Mouse (Mus musculus) A20 (cell line): ENCODE results near the gene 1700019D03Rik.

Experiments
- DNase-seq: peaks from one replicate; pipeline ENCODE4 v3.0.0-alpha.2; 2011; ENCODE audit warnings: low read depth, low spot score

Gene 1700019D03Rik

GRCm38 (mm10) chr1:53020079-53020478, at the start of gene 1700019D03Rik:
TSS of gene 1700019D03Rik (minus strand) at chr1:53020179.
- no peak for DNase-seq

DNA sequence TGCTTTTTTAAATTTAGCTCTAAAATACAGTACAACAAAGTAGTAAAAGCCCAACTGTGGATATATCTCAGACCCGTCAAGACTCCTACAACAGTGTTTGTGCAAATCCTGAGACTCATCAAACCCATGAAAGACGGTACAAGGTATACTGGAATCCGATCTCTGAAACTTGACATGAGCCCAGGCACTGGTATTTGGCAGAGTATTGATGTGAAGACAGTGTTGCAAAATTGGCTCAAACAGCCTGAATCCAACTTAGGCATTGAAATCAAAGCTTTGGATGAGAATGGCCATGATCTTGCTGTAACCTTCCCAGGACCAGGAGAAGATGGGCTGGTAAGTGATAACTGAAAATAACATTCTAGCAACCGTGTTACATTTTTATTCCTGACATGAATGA, 43.9 kb upstream of the 1700019D03Rik start:
- no peak for DNase-seq

- DNase-seq: no peak
Measured at GRCm38 (mm10) chr1:53061871-53062608, 42.1 kb upstream of the 1700019D03Rik start.

DNA sequence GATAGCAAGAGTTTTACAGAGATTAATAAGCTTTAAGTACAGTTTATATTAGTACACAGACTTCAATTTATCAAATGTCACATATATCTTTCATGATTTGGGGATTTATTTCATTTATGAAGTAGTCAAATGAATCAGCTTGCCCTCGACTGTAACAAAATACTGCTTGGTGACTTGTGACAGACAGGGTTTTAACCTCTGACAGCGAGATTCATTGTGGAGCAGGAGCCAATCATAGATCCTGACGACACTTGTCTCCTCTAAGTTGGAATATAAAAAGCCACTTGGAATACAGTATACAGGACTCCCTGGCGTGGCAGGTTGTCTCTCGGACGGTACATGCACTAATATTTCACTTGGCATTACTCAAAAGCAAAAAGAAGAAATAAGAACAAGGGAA, 41.4 kb upstream of the 1700019D03Rik start, which contains the start of gene Mstn:
Gene Mstn, plus strand, starts transcription at position 301 of the 400 bp plus-strand sequence.
- DNase-seq: no peak

DNA sequence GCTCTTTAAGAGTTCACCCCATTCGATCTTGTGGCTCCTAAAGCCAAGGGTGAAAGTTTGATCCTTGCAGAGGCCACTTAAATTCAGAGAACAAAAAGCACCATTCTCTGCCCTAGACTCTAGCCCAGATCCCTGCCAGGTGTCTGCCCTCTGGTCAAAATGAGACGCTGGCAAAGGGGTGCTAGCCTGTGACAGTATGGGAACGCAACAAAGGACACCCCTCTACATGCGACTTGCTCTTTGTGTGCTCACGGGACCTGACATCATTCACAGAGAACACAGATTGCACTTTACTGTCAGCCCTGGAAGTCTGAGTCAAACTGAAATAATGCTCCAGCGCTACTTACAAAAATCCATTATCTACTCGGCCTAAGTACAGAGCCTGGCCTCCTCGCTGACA, 40.5 kb upstream of the 1700019D03Rik start:
- no peak for DNase-seq

DNA sequence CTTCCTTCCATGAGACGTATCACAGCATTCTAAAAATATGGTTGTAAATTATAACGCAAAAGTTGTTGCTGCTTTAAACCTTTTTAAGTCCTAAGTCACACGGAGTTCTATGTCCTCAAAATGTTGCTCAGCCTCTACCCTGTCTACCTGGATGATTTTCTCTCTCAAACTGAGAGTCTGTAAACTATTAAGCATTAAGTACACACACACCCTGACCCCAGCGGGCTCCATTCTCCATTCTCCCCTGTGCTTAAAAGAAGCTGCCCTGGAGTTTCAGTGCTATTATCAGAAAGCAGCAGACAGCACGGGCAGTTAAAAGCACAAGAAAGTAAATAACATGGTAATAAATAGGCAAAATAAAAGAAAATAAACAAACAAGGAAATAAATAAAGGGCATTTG, 39.1 kb upstream of the 1700019D03Rik start:
- no peak for DNase-seq

DNA sequence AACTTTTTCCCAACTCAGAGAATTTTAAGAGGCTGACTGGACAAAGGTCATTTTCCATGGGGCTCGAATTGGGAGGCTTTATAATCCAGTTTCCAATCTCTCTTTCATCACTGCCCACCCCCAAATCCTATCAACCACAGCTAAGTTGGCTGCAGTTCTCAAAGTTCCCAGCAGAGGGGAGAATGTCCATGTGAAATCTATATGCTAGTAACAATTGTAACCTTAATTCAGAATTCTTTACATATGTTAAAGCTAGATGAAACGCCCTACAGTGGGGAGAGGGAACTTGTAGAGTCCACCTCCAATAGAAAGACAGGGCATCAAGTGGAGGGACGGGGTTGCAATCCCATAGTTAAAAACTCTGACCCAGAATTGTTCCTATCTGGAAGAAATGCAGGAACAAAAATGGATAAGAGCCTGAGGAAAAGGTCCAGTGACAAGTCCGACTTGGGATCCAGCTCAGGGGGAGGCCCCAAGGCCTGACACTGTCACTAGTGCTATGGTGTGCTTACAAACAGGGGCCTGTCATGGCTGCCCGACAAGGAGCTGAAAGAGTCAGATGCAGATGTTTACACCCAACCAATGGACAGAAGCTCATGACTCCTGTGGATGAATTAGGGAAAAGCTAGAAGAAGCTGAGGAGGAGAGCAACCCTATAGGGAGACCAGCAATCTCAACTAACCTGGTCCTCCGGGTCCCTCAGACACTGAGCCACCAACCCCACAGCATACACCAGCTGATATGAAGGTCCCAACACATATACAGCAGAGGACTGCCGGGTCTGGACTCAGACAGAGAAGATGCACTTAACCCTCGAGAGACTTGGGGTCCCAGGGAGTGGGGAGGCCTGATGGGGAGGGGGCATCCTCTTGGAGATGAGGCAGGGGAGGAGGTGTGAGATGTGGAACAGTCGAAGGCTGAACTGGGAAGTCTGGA, 33.4 kb upstream of the 1700019D03Rik start:
- peak; percentile 44 for DNase-seq

DNA sequence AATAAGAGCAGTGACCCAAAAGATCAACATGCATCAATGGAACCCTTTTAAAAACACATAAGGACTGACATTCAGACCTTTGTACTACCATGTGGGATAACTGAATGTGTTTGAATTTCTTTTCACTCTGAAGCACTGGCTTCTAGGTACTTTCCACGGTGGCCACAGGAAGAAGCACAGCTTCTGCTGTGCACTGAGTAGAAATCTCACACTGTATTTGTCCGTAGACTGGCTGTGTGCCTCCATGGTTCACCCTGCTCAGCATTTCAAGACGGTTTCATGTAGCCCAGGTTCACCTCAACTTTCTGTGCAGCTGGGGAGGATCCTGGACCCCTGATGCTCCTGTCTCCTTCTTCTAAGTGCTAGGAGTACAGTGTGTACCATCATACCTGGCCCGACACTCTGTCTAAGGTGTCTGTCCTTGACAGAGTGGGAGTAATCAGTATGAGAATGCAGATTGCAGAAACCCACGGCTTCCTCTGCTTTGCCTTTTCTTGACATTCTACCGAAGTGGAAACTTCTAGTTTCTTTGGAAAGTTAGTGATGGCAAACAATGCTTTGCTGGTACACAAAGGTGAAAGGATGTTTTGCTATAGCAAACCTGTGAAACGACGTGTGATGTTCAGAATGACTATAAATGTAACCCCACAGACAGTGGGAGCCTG, 29.9 kb upstream of the 1700019D03Rik start:
- DNase-seq: no peak

GRCm38 (mm10) chr1:53037443-53037871, 17.5 kb upstream of the 1700019D03Rik start:
- no peak for DNase-seq

- peak; percentile 46 for DNase-seq
Measured at GRCm38 (mm10) chr1:53032550-53032949, 12.6 kb upstream of the 1700019D03Rik start.

- no peak for DNase-seq
Measured at GRCm38 (mm10) chr1:53018746-53019505, 1.1 kb downstream of the 1700019D03Rik start.

- DNase-seq: peak; percentile 4
Measured at GRCm38 (mm10) chr1:53015606-53016005, 4.4 kb downstream of the 1700019D03Rik start.

- DNase-seq: no peak
Measured at GRCm38 (mm10) chr1:53014716-53015115, 5.3 kb downstream of the 1700019D03Rik start.

- DNase-seq: peak; percentile 43
Measured at GRCm38 (mm10) chr1:52986692-52987091, 33.3 kb downstream of the 1700019D03Rik start.

DNA sequence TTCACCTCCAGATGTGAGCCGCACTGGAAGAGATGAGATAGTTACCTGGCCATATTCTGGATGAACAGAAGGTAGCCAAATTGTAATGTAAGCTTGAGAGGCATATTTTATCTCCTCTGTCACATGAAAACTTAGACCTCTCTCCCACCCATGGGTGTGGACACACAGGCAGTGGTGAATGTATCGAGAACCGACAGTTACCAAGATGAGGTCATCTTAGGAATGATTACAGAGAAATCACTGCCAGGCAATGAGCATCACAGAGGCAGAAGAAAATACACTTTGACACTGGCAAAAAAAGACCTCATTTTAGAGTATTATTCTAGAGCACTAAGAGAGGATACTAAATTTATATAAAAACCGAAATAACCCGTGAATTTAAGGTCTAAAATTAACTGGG, 46.8 kb downstream of the 1700019D03Rik start:
- DNase-seq: no peak

- DNase-seq: no peak
Measured at GRCm38 (mm10) chr1:52971881-52972503, 48.0 kb downstream of the 1700019D03Rik start.

- DNase-seq: peak; percentile 23
Measured at GRCm38 (mm10) chr1:52964581-52964980, 55.4 kb downstream of the 1700019D03Rik start.

- DNase-seq: no peak
Measured at GRCm38 (mm10) chr1:52963097-52963496, 56.9 kb downstream of the 1700019D03Rik start.

- no peak for DNase-seq
Measured at GRCm38 (mm10) chr1:52960191-52960590, 59.8 kb downstream of the 1700019D03Rik start.

DNA sequence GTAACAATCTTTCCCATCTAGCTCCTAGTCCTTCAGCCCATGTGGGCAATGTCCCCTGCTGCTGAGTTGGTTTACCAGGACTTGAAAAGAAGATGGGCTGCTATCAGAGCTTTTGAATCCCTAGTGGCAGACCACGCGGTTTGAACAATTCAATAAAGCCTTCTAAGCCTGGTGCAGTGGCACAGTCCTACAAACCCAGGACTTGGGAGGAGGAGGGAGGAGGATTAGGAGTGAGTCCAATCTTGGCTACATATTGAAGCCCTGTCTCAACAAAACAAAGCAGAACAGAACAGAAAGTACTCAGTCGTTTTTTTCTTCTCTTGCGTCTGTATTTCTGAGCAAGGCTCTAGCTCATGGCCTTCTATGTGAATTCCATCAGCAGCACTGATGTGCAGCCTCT, 63.2 kb downstream of the 1700019D03Rik start:
- DNase-seq: no peak

- peak; percentile 55 for DNase-seq
Measured at GRCm38 (mm10) chr1:52955102-52955501, 64.9 kb downstream of the 1700019D03Rik start.
